Mouse (Mus musculus) stomach, postnatal 0 days (tissue): ENCODE measurements at regions not wholly inside any gene's neighbourhood (a gene's known extent, or its start where the extent isn't known, plus 50 kb on each side); places are given as distances from the start of the nearest gene placed in this dataset.

Experiments used
- ATAC-seq: fragments of 200-750 bp; cut with Nextera tagmentation; 2 replicates; pipeline ENCODE4 v1.8.0; 2017; ENCODE audit not compliant: low FRiP score, low TSS enrichment
- DNase-seq: peaks from one replicate; pipeline ENCODE4 v3.0.0-alpha.2; 2016; ENCODE audit warnings: low spot score
- H3K27ac ChIP-seq: fragments of 300-500 bp; sonication (generic); replicated peaks from 2 replicates; pipeline ENCODE4 v1.5.1; 2014; ENCODE audit warnings: mild to moderate bottlenecking, control low read depth
- H3K27me3 ChIP-seq: fragments of 300-500 bp; sonication (generic); 2 replicates; pipeline ENCODE4 v1.6.1; 2014; ENCODE audit warnings: low read length; ENCODE audit not compliant: control insufficient read depth, insufficient read depth
- H3K36me3 ChIP-seq: fragments of 300-500 bp; sonication (generic); 2 replicates; pipeline ENCODE4 v1.6.1; 2014; ENCODE audit warnings: low read length, mixed read lengths; ENCODE audit not compliant: control insufficient read depth, insufficient read depth
- H3K4me1 ChIP-seq: fragments of 300-500 bp; sonication (generic); replicated peaks from 2 replicates; pipeline ENCODE4 v1.6.1; 2014; ENCODE audit warnings: antibody characterized with exemption; ENCODE audit not compliant: control insufficient read depth, insufficient read depth
- H3K4me2 ChIP-seq: fragments of 300-500 bp; sonication (generic); replicated peaks from 2 replicates; pipeline ENCODE4 v1.6.1; 2014; ENCODE audit warnings: low read depth, mild to moderate bottlenecking, control low read depth, moderate library complexity
- H3K4me3 ChIP-seq: fragments of 300-500 bp; sonication (generic); 2 replicates; pipeline ENCODE4 v1.5.1; 2014; ENCODE audit warnings: low read depth, low read length, control low read depth
- H3K9ac ChIP-seq: fragments of 300-500 bp; sonication (generic); 2 replicates; pipeline ENCODE4 v1.6.1; 2014; ENCODE audit warnings: mild to moderate bottlenecking, low read length, control low read depth, mixed read lengths
- H3K9me3 ChIP-seq: fragments of 300-500 bp; sonication (generic); 2 replicates; pipeline ENCODE4 v1.6.1; 2016; ENCODE audit warnings: low read length; ENCODE audit not compliant: control insufficient read depth
- CTCF ChIP-seq: IDR thresholded peaks from 2 replicates; pipeline ENCODE4 v1.5.1; 2016; ENCODE audit warnings: antibody characterized with exemption, low read depth, mild to moderate bottlenecking, moderate library complexity
- EP300 ChIP-seq: optimal IDR thresholded peaks from 2 replicates; pipeline ENCODE3; 2016; ENCODE audit warnings: antibody characterized with exemption
- WGBS: fragments of 180-500 bp; shearing (Covaris S2); extraction: QIAGEN DNeasy Blood & Tissue Kit; methylation state at CpG from one replicate; pipeline ENCODE4 v1.1.7; 2014; 5-methylcytosine and 5-hydroxymethylcytosine counted together

- H3K4me1 ChIP-seq, result no peaks in the 10 kb centered on the region
- DNase-seq (no peak), ATAC-seq (no peak)
- H3K4me2 ChIP-seq, result no peak overlapping the region
- no peak overlapping the region for H3K9ac ChIP-seq
- H3K27me3 ChIP-seq, result no peaks in the 10 kb centered on the region
- no peaks in the 10 kb centered on the region for H3K36me3 ChIP-seq
- WGBS, result 60% methylated on average over 5 of the region's 5 CpGs
- no peak overlapping the region for H3K27ac ChIP-seq
- H3K4me3 ChIP-seq, result no peak overlapping the region
- TF ChIP-seq CTCF (no peak), EP300 (no peak)
- H3K9me3 ChIP-seq, result no peaks in the 10 kb centered on the region
Measured at GRCm38 (mm10) chrX:11752513-11752912, 407.6 kb downstream of the Bcor start.

GRCm38 (mm10) chrX:11752973-11753590 lies 407.1 kb downstream of the Bcor start:
- DNase-seq (peak; percentile 20), ATAC-seq (peak; percentile 29; the same call in 1 of the 2 replicates)
- Histone ChIP-seq H3K4me1 (no peaks in the 10 kb centered on the region), H3K4me2 (no peak overlapping the region), H3K9me3 (no peaks in the 10 kb centered on the region), H3K36me3 (no peaks in the 10 kb centered on the region), H3K27me3 (no peaks in the 10 kb centered on the region), H3K9ac (no peak overlapping the region), H3K4me3 (no peak overlapping the region), H3K27ac (no peak overlapping the region)
- 27% methylated on average over 13 of the region's 13 CpGs for WGBS
- TF ChIP-seq EP300 (no peak), CTCF (no peak)

GRCm38 (mm10) chrX:11755046-11755445 lies 405.1 kb downstream of the Bcor start:
- no peak for TF ChIP-seq EP300

GRCm38 (mm10) chrX:11763351-11764082 lies 396.6 kb downstream of the Bcor start:
- no peaks in the 10 kb centered on the region for H3K36me3 ChIP-seq
- no peak overlapping the region for H3K4me3 ChIP-seq
- no peak overlapping the region for H3K4me2 ChIP-seq
- no peak for ATAC-seq
- H3K27ac ChIP-seq, result no peak overlapping the region
- H3K27me3 ChIP-seq, result no peaks in the 10 kb centered on the region
- H3K9me3 ChIP-seq, result no peaks in the 10 kb centered on the region
- no peak overlapping the region for H3K9ac ChIP-seq
- 66% methylated on average over 17 of the region's 17 CpGs for WGBS
- TF ChIP-seq CTCF (no peak), EP300 (no peak)
- H3K4me1 ChIP-seq, result no peaks in the 10 kb centered on the region
- DNase-seq, result no peak

More at GRCm38 (mm10) chrX:11755046-11755445, 405.1 kb downstream of the Bcor start:
- H3K4me2 ChIP-seq, result no peak overlapping the region
- no peaks in the 10 kb centered on the region for H3K9me3 ChIP-seq
- H3K9ac ChIP-seq, result no peak overlapping the region
- H3K4me3 ChIP-seq, result no peak overlapping the region
- DNase-seq (no peak), ATAC-seq (no peak)
- WGBS, result 87% methylated on average over 2 of the region's 2 CpGs
- no peaks in the 10 kb centered on the region for H3K36me3 ChIP-seq
- no peaks in the 10 kb centered on the region for H3K27me3 ChIP-seq
- H3K4me1 ChIP-seq, result no peaks in the 10 kb centered on the region
- H3K27ac ChIP-seq, result no peak overlapping the region

GRCm38 (mm10) chrX:11776236-11776899 lies 383.8 kb downstream of the Bcor start:
- no peak overlapping the region for H3K27ac ChIP-seq
- H3K4me3 ChIP-seq, result no peak overlapping the region
- ATAC-seq, result no peak
- H3K9ac ChIP-seq, result no peak overlapping the region
- no peak for TF ChIP-seq CTCF
- no peak for TF ChIP-seq EP300
- no peak for DNase-seq
- no peak overlapping the region for H3K4me2 ChIP-seq
- H3K36me3 ChIP-seq, result no peaks in the 10 kb centered on the region
- no peaks in the 10 kb centered on the region for H3K9me3 ChIP-seq
- no peaks in the 10 kb centered on the region for H3K27me3 ChIP-seq
- 66% methylated on average over 6 of the region's 6 CpGs for WGBS
- H3K4me1 ChIP-seq, result no peaks in the 10 kb centered on the region

GRCm38 (mm10) chrX:11795010-11795409 lies 365.1 kb downstream of the Bcor start:
- Histone ChIP-seq H3K27ac (no peak overlapping the region), H3K27me3 (no peaks in the 10 kb centered on the region), H3K9ac (no peak overlapping the region), H3K4me2 (no peak overlapping the region), H3K4me1 (no peaks in the 10 kb centered on the region), H3K4me3 (no peak overlapping the region), H3K9me3 (no peaks in the 10 kb centered on the region), H3K36me3 (no peaks in the 10 kb centered on the region)
- no peak for TF ChIP-seq EP300
- TF ChIP-seq CTCF, result no peak
- ATAC-seq, result no peak
- 79% methylated on average over 6 of the region's 6 CpGs for WGBS
- DNase-seq, result no peak
